Mouse (Mus musculus) adrenal gland, postnatal 10 days (tissue): Measurements from ENCODE around the gene Hs3st4. TPM values are rescaled to one million over a fixed set of nuclear protein-coding genes. Genes with fewer than 3 reads are reported as not detected.

ENCODE experiments used
- DNase-seq: peaks from one replicate; pipeline ENCODE4 v3.0.0; 2021; ENCODE audit warnings: mixed read lengths
- total RNA-seq, 2 experiments: library from RNA; stranded (reverse); gene quantifications; 2 replicates each; pipeline ENCODE4 v1.2.3; 2021

Hs3st4 gene
- total RNA-seq, 2 experiments from 2014 or later, result 0.09 TPM; not detected in 1

- no peak for DNase-seq
These were observed 364.7 kb downstream of the Hs3st4 start for GRCm38 (mm10) chr7:124347218-124348017.

GRCm38 (mm10) chr7:124354035-124354434, 371.4 kb downstream of the Hs3st4 start:
- no peak for DNase-seq

GRCm38 (mm10) chr7:124358068-124358467, 375.4 kb downstream of the Hs3st4 start:
- DNase-seq, result no peak

GRCm38 (mm10) chr7:124359836-124360235, 377.2 kb downstream of the Hs3st4 start:
- DNase-seq, result no peak

GRCm38 (mm10) chr7:124372297-124372696, 389.6 kb downstream of the Hs3st4 start:
- no peak for DNase-seq

- DNase-seq, result no peak
These were observed 390.0 kb downstream of the Hs3st4 start for GRCm38 (mm10) chr7:124372697-124373096.

- peak; percentile 1 for DNase-seq
These were observed 400.8 kb downstream of the Hs3st4 start for GRCm38 (mm10) chr7:124383489-124383888.

- no peak for DNase-seq
These were observed 416.5 kb downstream of the Hs3st4 start for GRCm38 (mm10) chr7:124399184-124399583.

GRCm38 (mm10) chr7:124426951-124427350, 444.3 kb downstream of the Hs3st4 start:
- DNase-seq, result no peak
